Mouse (Mus musculus) erythroblast, embryonic 14.5 days (primary cell): ENCODE measurements around the gene Jaml. TPM values are rescaled to one million over a fixed set of nuclear protein-coding genes. Genes with fewer than 3 reads are reported as not detected.

Experiments
- H3K27me3 ChIP-seq: 2 replicates; pipeline ENCODE4 v1.6.1; 2012; ENCODE audit warnings: inconsistent platforms; ENCODE audit not compliant: control insufficient read depth
- H3K36me3 ChIP-seq: 2 replicates; pipeline ENCODE4 v1.6.1; 2012; ENCODE audit warnings: mild to moderate bottlenecking, inconsistent platforms; ENCODE audit not compliant: control insufficient read depth
- H3K4me1 ChIP-seq: 2 replicates; pipeline ENCODE4 v1.6.1; 2012; ENCODE audit warnings: inconsistent platforms; ENCODE audit not compliant: control insufficient read depth
- H3K4me3 ChIP-seq: replicated peaks from 2 replicates; pipeline ENCODE3; 2012; ENCODE audit warnings: moderate library complexity, mild to moderate bottlenecking, inconsistent platforms
- H3K9me3 ChIP-seq: 2 replicates; pipeline ENCODE4 v1.6.1; 2012; ENCODE audit warnings: low read length, inconsistent platforms, mixed read lengths; ENCODE audit not compliant: control insufficient read depth
- GATA1 ChIP-seq: IDR thresholded peaks from 2 replicates; pipeline ENCODE4 v1.6.1; 2012; ENCODE audit warnings: low read length, inconsistent platforms, mixed read lengths
- TAL1 ChIP-seq: IDR thresholded peaks from 3 replicates; pipeline ENCODE4 v1.6.1; 2012; ENCODE audit warnings: low read length, inconsistent platforms, mixed read lengths
- polyA plus RNA-seq: library from polyadenylated mRNA; stranded (reverse); fragments of >175 nt; gene quantifications from 2 replicates; pipeline ENCODE4 v1.2.3, GENCODE M21; 2012

Gene Jaml
- polyA plus RNA-seq, 1 experiment = not detected

- Histone ChIP-seq H3K36me3 (no peaks in the 10 kb centered on the region), H3K9me3 (no peaks in the 10 kb centered on the region), H3K4me3 (peak within 1 kb of the TSS; percentile 30), H3K27me3 (peaks cover 19% of the 10 kb centered on the region), H3K4me1 (no peaks in the 10 kb centered on the region)
- no peak for TF ChIP-seq TAL1
- TF ChIP-seq GATA1 = no peak
These were observed 38.9 kb downstream of the Jaml start, which contains the start of gene Scn2b for GRCm38 (mm10) chr9:45117741-45118431. Scn2b (plus strand) TSS chr9:45117782.

GRCm38 (mm10) chr9:45118552-45118951, 39.6 kb downstream of the Jaml start:
- TF ChIP-seq GATA1 = no peak
- TF ChIP-seq TAL1 = no peak
- Histone ChIP-seq H3K4me3 (no peak overlapping the region), H3K36me3 (no peaks in the 10 kb centered on the region), H3K4me1 (no peaks in the 10 kb centered on the region), H3K9me3 (no peaks in the 10 kb centered on the region), H3K27me3 (peaks cover 19% of the 10 kb centered on the region)

- TF ChIP-seq TAL1 (no peak), GATA1 (no peak)
- no peaks in the 10 kb centered on the region for H3K4me1 ChIP-seq
- no peaks in the 10 kb centered on the region for H3K36me3 ChIP-seq
- no peaks in the 10 kb centered on the region for H3K9me3 ChIP-seq
- H3K4me3 ChIP-seq = no peak overlapping the region
- peaks cover 19% of the 10 kb centered on the region for H3K27me3 ChIP-seq
These were observed 40.5 kb downstream of the Jaml start for GRCm38 (mm10) chr9:45119316-45119953.

DNA sequence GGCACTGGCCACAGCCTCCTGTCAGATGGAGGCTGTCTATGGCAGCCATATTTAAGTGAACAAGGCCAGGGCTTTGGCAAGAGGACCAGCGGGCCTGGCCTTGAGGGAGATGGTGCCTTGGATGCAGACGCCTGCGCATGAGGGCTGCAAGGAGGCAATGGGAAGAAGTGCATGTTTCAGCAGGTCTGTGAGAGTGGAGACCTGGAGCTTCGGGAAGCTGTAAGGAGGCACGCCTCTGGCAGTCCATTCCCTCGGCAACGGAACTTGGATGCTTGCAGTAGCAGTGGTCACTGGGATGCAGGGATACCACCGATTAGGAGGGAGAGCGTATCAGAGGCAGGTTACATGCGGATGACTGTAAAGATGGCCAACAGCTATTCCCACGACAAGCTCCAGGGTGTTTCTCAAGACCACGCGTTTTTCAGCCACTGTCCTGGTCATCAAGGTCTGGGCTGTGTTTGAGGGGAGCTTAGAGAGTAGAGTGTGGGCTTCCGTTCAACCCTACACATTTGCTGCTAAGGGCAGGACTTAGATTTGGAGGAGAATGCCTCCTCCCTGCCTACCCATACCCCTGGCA, 41.1 kb downstream of the Jaml start:
- no peaks in the 10 kb centered on the region for H3K36me3 ChIP-seq
- H3K4me3 ChIP-seq = no peak overlapping the region
- TF ChIP-seq TAL1 (no peak), GATA1 (no peak)
- H3K27me3 ChIP-seq = peaks cover 16% of the 10 kb centered on the region
- no peaks in the 10 kb centered on the region for H3K4me1 ChIP-seq
- H3K9me3 ChIP-seq = no peaks in the 10 kb centered on the region

GRCm38 (mm10) chr9:45120567-45120966, 41.6 kb downstream of the Jaml start:
- H3K4me3 ChIP-seq = no peak overlapping the region
- no peaks in the 10 kb centered on the region for H3K4me1 ChIP-seq
- TF ChIP-seq GATA1 (no peak), TAL1 (no peak)
- H3K9me3 ChIP-seq = no peaks in the 10 kb centered on the region
- H3K27me3 ChIP-seq = peaks cover 13% of the 10 kb centered on the region
- no peaks in the 10 kb centered on the region for H3K36me3 ChIP-seq

GRCm38 (mm10) chr9:45121001-45121400, 42.0 kb downstream of the Jaml start:
- Histone ChIP-seq H3K4me1 (no peaks in the 10 kb centered on the region), H3K27me3 (peaks cover 9% of the 10 kb centered on the region), H3K4me3 (no peak overlapping the region), H3K36me3 (no peaks in the 10 kb centered on the region), H3K9me3 (no peaks in the 10 kb centered on the region)
- TF ChIP-seq GATA1 (no peak), TAL1 (no peak)

DNA sequence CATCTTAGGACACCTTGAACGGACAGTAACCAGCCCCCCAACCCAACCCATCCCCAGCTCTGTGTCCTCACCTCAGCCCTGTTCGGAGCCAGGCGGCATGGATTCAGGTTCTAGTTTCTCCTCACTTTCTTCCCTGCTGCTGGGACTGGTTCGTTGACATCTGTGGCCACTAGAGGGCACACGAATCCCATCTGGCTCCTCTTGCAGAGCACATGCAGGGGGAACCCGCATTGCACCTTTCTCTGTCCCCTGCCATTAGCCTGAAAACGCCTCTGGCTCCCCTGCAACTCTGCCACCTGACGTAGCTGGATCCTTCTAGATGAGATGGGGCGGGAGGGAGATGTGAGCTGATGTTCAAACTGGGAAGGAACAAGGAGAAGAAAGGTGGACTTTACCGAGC, 42.8 kb downstream of the Jaml start:
- Histone ChIP-seq H3K36me3 (no peaks in the 10 kb centered on the region), H3K27me3 (peaks cover 3% of the 10 kb centered on the region; the same call in 1 of the 2 replicates), H3K4me3 (no peak overlapping the region), H3K9me3 (no peaks in the 10 kb centered on the region), H3K4me1 (no peaks in the 10 kb centered on the region)
- TF ChIP-seq GATA1 = no peak
- no peak for TF ChIP-seq TAL1

- H3K4me3 ChIP-seq = no peak overlapping the region
- peaks cover 3% of the 10 kb centered on the region; the same call in 1 of the 2 replicates for H3K27me3 ChIP-seq
- TF ChIP-seq TAL1 (no peak), GATA1 (no peak)
- no peaks in the 10 kb centered on the region for H3K4me1 ChIP-seq
- no peaks in the 10 kb centered on the region for H3K36me3 ChIP-seq
- no peaks in the 10 kb centered on the region for H3K9me3 ChIP-seq
These were observed 43.3 kb downstream of the Jaml start for GRCm38 (mm10) chr9:45122209-45122761.

GRCm38 (mm10) chr9:45125211-45125610, 46.2 kb downstream of the Jaml start:
- H3K4me1 ChIP-seq = no peaks in the 10 kb centered on the region
- H3K27me3 ChIP-seq = no peaks in the 10 kb centered on the region
- no peaks in the 10 kb centered on the region for H3K9me3 ChIP-seq
- no peak for TF ChIP-seq GATA1
- TF ChIP-seq TAL1 = no peak
- no peaks in the 10 kb centered on the region for H3K36me3 ChIP-seq
- H3K4me3 ChIP-seq = no peak overlapping the region
